In the genomic region with DNA sequence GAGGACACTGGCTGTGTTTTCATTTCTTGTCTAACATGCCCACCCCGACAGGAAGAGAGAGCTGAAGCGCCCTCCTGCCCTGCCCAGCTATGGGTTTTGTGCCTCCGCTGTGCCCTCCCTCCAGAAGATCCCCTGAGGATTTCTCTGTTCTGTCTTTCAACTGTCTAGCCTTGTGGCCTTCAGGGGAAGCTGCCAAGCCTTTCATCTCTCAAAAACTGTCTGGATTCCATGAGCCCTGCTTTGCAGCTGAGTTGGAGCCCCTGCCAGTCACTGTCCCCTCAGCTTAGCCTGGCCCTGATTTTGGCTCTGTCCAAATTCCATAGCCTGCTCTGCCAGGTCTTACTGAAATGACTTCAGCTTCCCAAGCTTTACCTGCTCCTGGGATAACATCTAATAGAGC, we compare ENCODE assay signal across 10 mouse cellular contexts. TPM values are rescaled to one million over a fixed set of nuclear protein-coding genes. Genes with fewer than 3 reads are reported as not detected.
"Had no signal": no experiment of that assay in that cellular context is flagged by ENCODE, and none has a peak within 500 bp of the region (broad histone marks: within the 10 kb centered on the region; RNA-seq: fewer than 3 reads in every experiment).

No protein-coding gene starts in this region.

- H3K27me3 ChIP-seq: liver, embryonic 13.5 days; midbrain, embryonic 13.5 days; neural tube, embryonic 15.5 days had no signal

- H3K9ac ChIP-seq: liver, embryonic 13.5 days; liver, postnatal 0 days; midbrain, embryonic 13.5 days; neural tube, embryonic 15.5 days had no signal

- H3K4me2 ChIP-seq: liver, embryonic 13.5 days; midbrain, embryonic 13.5 days; neural tube, embryonic 15.5 days had no signal

- DNase-seq: kidney, postnatal 14 days; liver, embryonic 13.5 days; liver, postnatal 0 days; right cerebral cortex, adult 18-20 months; right cerebral cortex, postnatal 25 days had no signal

- H3K4me3 ChIP-seq: left cerebral cortex, adult 2 months; limb, embryonic 10.5 days; liver, embryonic 13.5 days; midbrain, embryonic 13.5 days; myocyte; neural tube, embryonic 15.5 days had no signal

- ATAC-seq: liver, postnatal 0 days had no signal

- H3K9me3 ChIP-seq: limb, embryonic 10.5 days; liver, embryonic 13.5 days; midbrain, embryonic 13.5 days; neural tube, embryonic 15.5 days had no signal

- H3K4me1 ChIP-seq: midbrain, embryonic 13.5 days; neural tube, embryonic 15.5 days had no signal

- H3K27ac ChIP-seq: left cerebral cortex, adult 2 months; limb, embryonic 10.5 days; midbrain, embryonic 13.5 days; neural tube, embryonic 15.5 days had no signal

RNA-seq across cellular contexts. Expression of a gene that starts 20.1 kb away (rescaled TPM):
- polyA plus RNA-seq: limb, embryonic 10.5 days; myocyte had no signal
